Mouse (Mus musculus) stomach, embryonic 16.5 days (tissue): ENCODE data around the gene Mgat5b. TPM values are rescaled to one million over a fixed set of nuclear protein-coding genes. Genes with fewer than 3 reads are reported as not detected.

Experiments used
- ATAC-seq: fragments of 200-750 bp; cut with Nextera tagmentation; 2 replicates; pipeline ENCODE4 v1.8.0; 2017; ENCODE audit warnings: moderate number of reproducible peaks, moderate TSS enrichment; ENCODE audit not compliant: insufficient read depth, low FRiP score
- H3K27ac ChIP-seq: fragments of 300-500 bp; sonication (generic); 2 replicates; pipeline ENCODE4 v1.5.1; 2014; ENCODE audit warnings: low read length
- H3K27me3 ChIP-seq: fragments of 300-500 bp; sonication (generic); 2 replicates; pipeline ENCODE4 v1.6.1; 2014; ENCODE audit warnings: low read length, control low read depth, mixed read lengths; ENCODE audit not compliant: control insufficient read depth, insufficient read depth
- H3K36me3 ChIP-seq: fragments of 300-500 bp; sonication (generic); 2 replicates; pipeline ENCODE4 v1.6.1; 2014; ENCODE audit warnings: low read length; ENCODE audit not compliant: control insufficient read depth, insufficient read depth
- H3K4me1 ChIP-seq: fragments of 300-500 bp; sonication (generic); 2 replicates; pipeline ENCODE4 v1.6.1; 2014; ENCODE audit warnings: low read length, control low read depth, mixed read lengths; ENCODE audit not compliant: control insufficient read depth, insufficient read depth
- H3K4me2 ChIP-seq: fragments of 300-500 bp; sonication (generic); 2 replicates; pipeline ENCODE4 v1.6.1; 2014; ENCODE audit warnings: low read depth, low read length, mixed read lengths
- H3K4me3 ChIP-seq: fragments of 300-500 bp; sonication (generic); replicated peaks from 2 replicates; pipeline ENCODE4 v1.5.1; 2014; ENCODE audit warnings: mild to moderate bottlenecking, low read length
- H3K9ac ChIP-seq: fragments of 300-500 bp; sonication (generic); 2 replicates; pipeline ENCODE4 v1.6.1; 2014; ENCODE audit warnings: low read length
- H3K9me3 ChIP-seq: fragments of 300-500 bp; sonication (generic); replicated peaks from 2 replicates; pipeline ENCODE4 v1.6.1; 2016; ENCODE audit warnings: low read length, control low read depth; ENCODE audit not compliant: control insufficient read depth
- WGBS: fragments of 180-500 bp; shearing (Covaris S2); extraction: QIAGEN DNeasy Blood & Tissue Kit; methylation state at CpG from one replicate; pipeline ENCODE4 v1.1.7; 2014; 5-methylcytosine and 5-hydroxymethylcytosine counted together
- polyA plus RNA-seq: library from polyadenylated mRNA; unstranded; fragments of >200 nt; fragmentation: Nextera tagmentation; extraction: Ambion mirVana; gene quantifications from 2 replicates; pipeline ENCODE4 v1.2.1, GENCODE M21; 2015

The Mgat5b gene
- polyA plus RNA-seq, 1 experiment from 2014 or later, result 0.50 TPM

DNA sequence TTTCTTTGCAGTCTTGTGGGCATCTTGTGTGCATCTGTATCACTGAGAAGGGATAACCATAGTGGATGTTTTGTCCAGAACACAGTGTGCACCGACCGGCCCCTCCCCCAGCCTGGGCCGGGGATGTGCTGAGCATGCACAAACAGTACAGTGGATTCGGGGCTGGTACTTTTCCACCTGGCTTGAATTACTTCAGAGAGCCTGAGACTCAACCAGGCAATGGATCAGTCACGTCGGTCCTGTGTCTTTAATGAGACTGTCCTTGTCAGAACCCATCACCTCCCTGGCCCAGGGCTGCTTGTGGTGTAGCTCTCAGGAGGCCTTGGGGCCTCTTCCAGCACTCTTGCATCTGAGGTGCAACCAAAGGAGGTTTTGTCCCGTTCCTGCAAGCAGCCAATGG lies 46.4 kb downstream of the Mgat5b start:
- H3K4me2 ChIP-seq, result no peak overlapping the region
- no peak for ATAC-seq
- no peak overlapping the region for H3K27ac ChIP-seq
- H3K27me3 ChIP-seq, result no peaks in the 10 kb centered on the region
- 70% methylated on average over 7 of the region's 7 CpGs for WGBS
- H3K9ac ChIP-seq, result no peak overlapping the region
- no peaks in the 10 kb centered on the region for H3K9me3 ChIP-seq
- H3K36me3 ChIP-seq, result no peaks in the 10 kb centered on the region
- no peak overlapping the region for H3K4me3 ChIP-seq
- H3K4me1 ChIP-seq, result no peaks in the 10 kb centered on the region; the same call in 1 of the 2 replicates

- H3K9ac ChIP-seq, result 0 out of 2 replicates have a peak overlapping the region, but pooled peaks have one; percentile 23
- H3K4me1 ChIP-seq, result no peaks in the 10 kb centered on the region; the same call in 1 of the 2 replicates
- WGBS, result 77% methylated on average over 2 of the region's 2 CpGs
- H3K4me2 ChIP-seq, result no peak overlapping the region
- no peak overlapping the region for H3K4me3 ChIP-seq
- H3K27me3 ChIP-seq, result no peaks in the 10 kb centered on the region
- no peaks in the 10 kb centered on the region for H3K36me3 ChIP-seq
- H3K27ac ChIP-seq, result no peak overlapping the region
- ATAC-seq, result no peak
- H3K9me3 ChIP-seq, result no peaks in the 10 kb centered on the region
Measured at GRCm38 (mm10) chr11:116965961-116966360, 47.3 kb downstream of the Mgat5b start.

GRCm38 (mm10) chr11:116968586-116968985 lies 49.9 kb downstream of the Mgat5b start:
- no peaks in the 10 kb centered on the region for H3K36me3 ChIP-seq
- no peak overlapping the region for H3K9ac ChIP-seq
- H3K27me3 ChIP-seq, result no peaks in the 10 kb centered on the region
- H3K4me2 ChIP-seq, result no peak overlapping the region
- peaks cover 6% of the 10 kb centered on the region for H3K4me1 ChIP-seq
- H3K27ac ChIP-seq, result no peak overlapping the region
- WGBS, result 72% methylated on average over 9 of the region's 9 CpGs
- H3K9me3 ChIP-seq, result no peaks in the 10 kb centered on the region
- ATAC-seq, result no peak
- H3K4me3 ChIP-seq, result no peak overlapping the region

DNA sequence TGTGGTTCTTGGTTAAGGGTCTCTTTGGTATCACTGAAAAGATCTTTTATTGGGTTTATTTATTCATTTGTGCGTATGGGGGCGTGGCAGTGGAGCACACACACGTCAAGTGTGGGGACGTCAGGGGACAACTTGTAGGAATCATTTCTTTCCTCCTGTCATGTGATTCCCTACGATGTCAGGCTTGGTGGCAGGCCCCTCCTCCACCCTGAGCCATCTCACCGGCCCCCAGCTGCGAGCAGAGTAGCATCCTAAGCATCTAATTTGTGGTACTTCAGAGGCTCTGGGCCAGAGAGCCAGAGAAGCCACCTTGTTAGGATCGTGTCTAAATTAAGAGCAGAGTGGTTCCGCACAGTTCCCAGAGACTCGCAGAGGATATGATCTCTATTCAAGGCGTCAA lies 50.8 kb downstream of the Mgat5b start:
- Histone ChIP-seq H3K9me3 (no peaks in the 10 kb centered on the region), H3K4me1 (peaks cover 6% of the 10 kb centered on the region), H3K9ac (no peak overlapping the region), H3K4me3 (no peak overlapping the region), H3K4me2 (no peak overlapping the region), H3K27me3 (no peaks in the 10 kb centered on the region), H3K27ac (no peak overlapping the region), H3K36me3 (no peaks in the 10 kb centered on the region)
- no peak for ATAC-seq
- 70% methylated on average over 11 of the region's 11 CpGs for whole genome bisulfite sequencing

- no peaks in the 10 kb centered on the region for H3K9me3 ChIP-seq
- no peak overlapping the region for H3K4me2 ChIP-seq
- H3K4me3 ChIP-seq, result no peak overlapping the region
- H3K36me3 ChIP-seq, result no peaks in the 10 kb centered on the region
- peaks cover 6% of the 10 kb centered on the region for H3K4me1 ChIP-seq
- 75% methylated on average over 4 of the region's 4 CpGs for WGBS
- no peak overlapping the region for H3K9ac ChIP-seq
- H3K27me3 ChIP-seq, result no peaks in the 10 kb centered on the region
- H3K27ac ChIP-seq, result no peak overlapping the region
- ATAC-seq, result no peak
Measured at GRCm38 (mm10) chr11:116970847-116971246, 52.2 kb downstream of the Mgat5b start.

- ATAC-seq, result 0 out of 2 replicates have a peak, but pooled peaks have one; percentile 3
- Histone ChIP-seq H3K9ac (no peak overlapping the region), H3K4me3 (no peak overlapping the region), H3K4me2 (no peak overlapping the region), H3K36me3 (no peaks in the 10 kb centered on the region), H3K27me3 (no peaks in the 10 kb centered on the region), H3K27ac (no peak overlapping the region), H3K4me1 (peaks cover 6% of the 10 kb centered on the region; the same call in 1 of the 2 replicates), H3K9me3 (no peaks in the 10 kb centered on the region)
- 39% methylated on average over 4 of the region's 4 CpGs for WGBS
Measured at GRCm38 (mm10) chr11:116972828-116973227, 54.2 kb downstream of the Mgat5b start.

DNA sequence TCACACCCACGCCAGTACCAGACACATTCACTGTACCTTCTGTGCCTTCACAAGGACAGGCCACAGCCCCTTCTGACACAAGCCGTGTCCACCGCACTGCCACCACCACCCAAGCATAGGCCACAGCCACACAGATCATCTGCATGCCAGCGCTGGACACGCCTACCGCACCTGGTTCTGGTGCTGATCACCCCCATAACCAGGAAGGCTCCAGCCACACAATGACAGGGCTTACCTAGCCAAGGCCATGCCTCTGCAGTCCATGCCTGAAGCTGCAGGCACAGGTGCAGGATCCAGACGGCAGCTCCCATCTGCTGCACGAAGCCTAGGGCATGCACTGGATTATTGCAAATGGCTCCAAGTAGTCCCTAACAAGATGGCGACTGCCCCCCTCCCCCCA lies 54.8 kb downstream of the Mgat5b start:
- no peak for ATAC-seq
- peaks cover 6% of the 10 kb centered on the region; the same call in 1 of the 2 replicates for H3K4me1 ChIP-seq
- no peaks in the 10 kb centered on the region for H3K9me3 ChIP-seq
- 89% methylated on average over 9 of the region's 9 CpGs for WGBS
- H3K4me3 ChIP-seq, result no peak overlapping the region
- no peak overlapping the region for H3K9ac ChIP-seq
- H3K27ac ChIP-seq, result no peak overlapping the region
- H3K27me3 ChIP-seq, result no peaks in the 10 kb centered on the region
- no peak overlapping the region for H3K4me2 ChIP-seq
- no peaks in the 10 kb centered on the region for H3K36me3 ChIP-seq

DNA sequence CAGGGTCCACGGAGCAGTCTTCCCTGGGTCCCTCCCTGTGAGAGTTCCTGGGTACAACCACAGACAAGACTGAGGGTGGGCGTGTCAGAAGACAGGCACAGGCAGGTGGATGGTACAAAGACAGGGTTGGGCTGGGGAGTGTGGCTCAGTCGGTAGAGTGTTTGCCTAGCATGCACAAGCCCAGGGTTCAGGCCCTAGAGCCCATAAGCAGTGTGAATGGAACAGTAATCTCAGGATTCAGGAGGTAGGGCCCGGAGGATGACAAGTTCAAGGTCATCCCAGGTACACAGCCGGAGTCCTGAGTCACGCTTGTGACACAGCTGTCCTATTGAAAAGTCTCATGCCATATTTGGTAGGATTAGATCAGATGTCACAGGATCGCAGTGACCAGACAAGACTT lies 55.7 kb downstream of the Mgat5b start:
- H3K4me3 ChIP-seq, result no peak overlapping the region
- no peak overlapping the region for H3K27ac ChIP-seq
- H3K9ac ChIP-seq, result no peak overlapping the region
- no peaks in the 10 kb centered on the region for H3K27me3 ChIP-seq
- no peaks in the 10 kb centered on the region for H3K9me3 ChIP-seq
- ATAC-seq, result peak; percentile 52; the same call in 1 of the 2 replicates
- 63% methylated on average over 7 of the region's 7 CpGs for WGBS
- no peak overlapping the region for H3K4me2 ChIP-seq
- no peaks in the 10 kb centered on the region for H3K36me3 ChIP-seq
- peaks cover 6% of the 10 kb centered on the region; the same call in 1 of the 2 replicates for H3K4me1 ChIP-seq

- ATAC-seq, result peak; percentile 72; the same call in 1 of the 2 replicates
- H3K27me3 ChIP-seq, result no peaks in the 10 kb centered on the region
- peaks cover 9% of the 10 kb centered on the region for H3K4me1 ChIP-seq
- no peak overlapping the region for H3K4me3 ChIP-seq
- H3K4me2 ChIP-seq, result no peak overlapping the region
- no peak overlapping the region for H3K27ac ChIP-seq
- no peaks in the 10 kb centered on the region for H3K36me3 ChIP-seq
- no peaks in the 10 kb centered on the region for H3K9me3 ChIP-seq
- 25% methylated on average over 5 of the region's 5 CpGs for WGBS
- H3K9ac ChIP-seq, result no peak overlapping the region
Measured at GRCm38 (mm10) chr11:116980313-116980712, 61.6 kb downstream of the Mgat5b start.
